Mouse (Mus musculus) lung, embryonic 16.5 days (tissue): ENCODE measurements around the gene Prr15l. TPM values are rescaled to one million over a fixed set of nuclear protein-coding genes. Genes with fewer than 3 reads are reported as not detected.
A peak's percentile ranks its signal among the peaks of the same experiment; 100 is the strongest.

ENCODE experiments used
- ATAC-seq: fragments of 200-750 bp; cut with Nextera tagmentation; 2 replicates; pipeline ENCODE4 v1.8.0; 2017; ENCODE audit warnings: low read depth, mild to moderate bottlenecking, moderate library complexity
- H3K27ac ChIP-seq: fragments of 300-500 bp; sonication (generic); 2 replicates; pipeline ENCODE4 v1.5.1; 2014; ENCODE audit warnings: mild to moderate bottlenecking, control low read depth, low read length
- H3K27me3 ChIP-seq: fragments of 300-500 bp; sonication (generic); 2 replicates; pipeline ENCODE4 v1.6.1; 2014; ENCODE audit warnings: low read depth, low read length, mixed read lengths; ENCODE audit not compliant: control insufficient read depth, insufficient read depth
- H3K36me3 ChIP-seq: fragments of 300-500 bp; sonication (generic); 2 replicates; pipeline ENCODE4 v1.6.1; 2014; ENCODE audit warnings: low read length; ENCODE audit not compliant: control insufficient read depth, insufficient read depth
- H3K4me1 ChIP-seq: fragments of 300-500 bp; sonication (generic); replicated peaks from 2 replicates; pipeline ENCODE4 v1.6.1; 2014; ENCODE audit warnings: low read length, mixed read lengths; ENCODE audit not compliant: control insufficient read depth, insufficient read depth
- H3K4me2 ChIP-seq: fragments of 300-500 bp; sonication (generic); 2 replicates; pipeline ENCODE4 v1.6.1; 2014; ENCODE audit warnings: low read depth, low read length, control low read depth
- H3K4me3 ChIP-seq: fragments of 300-500 bp; sonication (generic); 2 replicates; pipeline ENCODE4 v1.5.1; 2014; ENCODE audit warnings: mild to moderate bottlenecking, low read length, control low read depth
- H3K9ac ChIP-seq: fragments of 300-500 bp; sonication (generic); 2 replicates; pipeline ENCODE4 v1.6.1; 2014; ENCODE audit warnings: low read length, control low read depth
- H3K9me3 ChIP-seq: fragments of 300-500 bp; sonication (generic); 2 replicates; pipeline ENCODE4 v1.6.1; 2016; ENCODE audit warnings: low read length; ENCODE audit not compliant: control insufficient read depth
- WGBS: fragments of 180-500 bp; shearing (Covaris S2); extraction: QIAGEN DNeasy Blood & Tissue Kit; methylation state at CpG from one replicate; pipeline ENCODE4 v1.1.7; 2014; 5-methylcytosine and 5-hydroxymethylcytosine counted together
- polyA plus RNA-seq: library from polyadenylated mRNA; unstranded; fragments of >200 nt; fragmentation: Nextera tagmentation; extraction: Ambion mirVana; gene quantifications from 2 replicates; pipeline ENCODE4 v1.2.1, GENCODE M21; 2015

The Prr15l gene
- polyA plus RNA-seq, 1 experiment from 2014 or later: 50.5 TPM

GRCm38 (mm10) chr11:96941989-96942590, 14.2 kb downstream of the Prr15l start:
- 65% methylated on average over 6 of the region's 6 CpGs for WGBS
- H3K4me2 ChIP-seq: no peak overlapping the region
- peaks cover 7% of the 10 kb centered on the region for H3K4me1 ChIP-seq
- no peak overlapping the region for H3K27ac ChIP-seq
- no peak overlapping the region for H3K9ac ChIP-seq
- no peak overlapping the region for H3K4me3 ChIP-seq
- H3K9me3 ChIP-seq: no peaks in the 10 kb centered on the region
- no peaks in the 10 kb centered on the region for H3K27me3 ChIP-seq
- no peaks in the 10 kb centered on the region for H3K36me3 ChIP-seq
- no peak for ATAC-seq

GRCm38 (mm10) chr11:96943746-96944304, 15.9 kb downstream of the Prr15l start, which contains the start of gene Pnpo:
Gene Pnpo (minus strand): TSS chr11:96943986.
- 0% methylated on average over 29 of the region's 29 CpGs for WGBS
- ATAC-seq: peak; percentile 97
- H3K36me3 ChIP-seq: no peaks in the 10 kb centered on the region
- H3K9me3 ChIP-seq: no peaks in the 10 kb centered on the region
- H3K4me3 ChIP-seq: peak within 1 kb of the TSS; percentile 66
- peak within 1 kb of the TSS; percentile 72 for H3K9ac ChIP-seq
- peak within 1 kb of the TSS; percentile 66 for H3K27ac ChIP-seq
- H3K4me1 ChIP-seq: peaks cover 7% of the 10 kb centered on the region
- H3K4me2 ChIP-seq: peak within 1 kb of the TSS; percentile 96
- H3K27me3 ChIP-seq: no peaks in the 10 kb centered on the region

GRCm38 (mm10) chr11:96944844-96945580, 17.1 kb downstream of the Prr15l start:
- H3K4me2 ChIP-seq: peak overlapping the region; percentile 96
- H3K9me3 ChIP-seq: no peaks in the 10 kb centered on the region
- H3K27me3 ChIP-seq: no peaks in the 10 kb centered on the region
- WGBS: 73% methylated on average over 14 of the region's 14 CpGs
- no peak overlapping the region for H3K9ac ChIP-seq
- H3K27ac ChIP-seq: no peak overlapping the region
- ATAC-seq: no peak
- H3K4me3 ChIP-seq: peak overlapping the region; percentile 1; the same call in 1 of the 2 replicates
- H3K4me1 ChIP-seq: peaks cover 7% of the 10 kb centered on the region
- H3K36me3 ChIP-seq: no peaks in the 10 kb centered on the region

GRCm38 (mm10) chr11:96946498-96946897, 18.6 kb downstream of the Prr15l start:
- Histone ChIP-seq H3K27me3 (no peaks in the 10 kb centered on the region), H3K36me3 (peaks cover 3% of the 10 kb centered on the region; the same call in 1 of the 2 replicates), H3K4me3 (no peak overlapping the region), H3K9ac (no peak overlapping the region), H3K4me2 (no peak overlapping the region), H3K9me3 (no peaks in the 10 kb centered on the region), H3K27ac (no peak overlapping the region), H3K4me1 (peaks cover 7% of the 10 kb centered on the region)
- 81% methylated on average over 9 of the region's 9 CpGs for WGBS
- no peak for ATAC-seq

- H3K4me2 ChIP-seq: no peak overlapping the region
- 85% methylated on average over 4 of the region's 4 CpGs for WGBS
Measured at GRCm38 (mm10) chr11:96947849-96948248, 19.9 kb downstream of the Prr15l start.

GRCm38 (mm10) chr11:96950767-96951166, 22.9 kb downstream of the Prr15l start:
- no peak overlapping the region for H3K4me2 ChIP-seq
- WGBS: 96% methylated on average over 3 of the region's 3 CpGs
- no peaks in the 10 kb centered on the region for H3K9me3 ChIP-seq
- H3K27me3 ChIP-seq: no peaks in the 10 kb centered on the region
- peaks cover 18% of the 10 kb centered on the region for H3K36me3 ChIP-seq
- H3K4me1 ChIP-seq: no peaks in the 10 kb centered on the region
- no peak for ATAC-seq
- no peak overlapping the region for H3K4me3 ChIP-seq
- H3K27ac ChIP-seq: no peak overlapping the region
- H3K9ac ChIP-seq: no peak overlapping the region

More at GRCm38 (mm10) chr11:96947849-96948248, 19.9 kb downstream of the Prr15l start:
- no peak overlapping the region for H3K27ac ChIP-seq
- H3K9ac ChIP-seq: no peak overlapping the region
- no peaks in the 10 kb centered on the region for H3K9me3 ChIP-seq
- no peak overlapping the region for H3K4me3 ChIP-seq
- ATAC-seq: no peak
- H3K27me3 ChIP-seq: no peaks in the 10 kb centered on the region
- H3K36me3 ChIP-seq: peaks cover 5% of the 10 kb centered on the region
- H3K4me1 ChIP-seq: peaks cover 7% of the 10 kb centered on the region

- peaks cover 21% of the 10 kb centered on the region for H3K36me3 ChIP-seq
- H3K4me3 ChIP-seq: no peak overlapping the region
- H3K4me2 ChIP-seq: no peak overlapping the region
- 68% methylated on average over 10 of the region's 10 CpGs for WGBS
- ATAC-seq: no peak
- no peaks in the 10 kb centered on the region for H3K9me3 ChIP-seq
- H3K4me1 ChIP-seq: no peaks in the 10 kb centered on the region
- H3K9ac ChIP-seq: no peak overlapping the region
- no peak overlapping the region for H3K27ac ChIP-seq
- H3K27me3 ChIP-seq: no peaks in the 10 kb centered on the region
Measured at GRCm38 (mm10) chr11:96952426-96952825, 24.5 kb downstream of the Prr15l start.

- Histone ChIP-seq H3K9ac (no peak overlapping the region), H3K36me3 (peaks cover 21% of the 10 kb centered on the region), H3K27me3 (no peaks in the 10 kb centered on the region), H3K4me1 (no peaks in the 10 kb centered on the region), H3K9me3 (no peaks in the 10 kb centered on the region), H3K27ac (no peak overlapping the region), H3K4me3 (no peak overlapping the region), H3K4me2 (no peak overlapping the region)
- no peak for ATAC-seq
- 68% methylated on average over 6 of the region's 6 CpGs for WGBS
Measured at GRCm38 (mm10) chr11:96952896-96953295, 25.0 kb downstream of the Prr15l start.

GRCm38 (mm10) chr11:96955094-96955493, 27.2 kb downstream of the Prr15l start:
- Histone ChIP-seq H3K4me2 (no peak overlapping the region), H3K27me3 (no peaks in the 10 kb centered on the region), H3K4me3 (no peak overlapping the region), H3K27ac (no peak overlapping the region), H3K36me3 (peaks cover 24% of the 10 kb centered on the region), H3K9me3 (no peaks in the 10 kb centered on the region), H3K9ac (no peak overlapping the region), H3K4me1 (no peaks in the 10 kb centered on the region)
- ATAC-seq: no peak
- 89% methylated on average over 4 of the region's 4 CpGs for WGBS
